Mouse (Mus musculus) ovary, adult 18-20 months (tissue): ENCODE results near the gene Itga3.

Experiments used
- DNase-seq: peaks from one replicate; pipeline ENCODE4 v3.0.0; 2022; ENCODE audit warnings: low spot score, mixed read lengths

Itga3 gene

DNA sequence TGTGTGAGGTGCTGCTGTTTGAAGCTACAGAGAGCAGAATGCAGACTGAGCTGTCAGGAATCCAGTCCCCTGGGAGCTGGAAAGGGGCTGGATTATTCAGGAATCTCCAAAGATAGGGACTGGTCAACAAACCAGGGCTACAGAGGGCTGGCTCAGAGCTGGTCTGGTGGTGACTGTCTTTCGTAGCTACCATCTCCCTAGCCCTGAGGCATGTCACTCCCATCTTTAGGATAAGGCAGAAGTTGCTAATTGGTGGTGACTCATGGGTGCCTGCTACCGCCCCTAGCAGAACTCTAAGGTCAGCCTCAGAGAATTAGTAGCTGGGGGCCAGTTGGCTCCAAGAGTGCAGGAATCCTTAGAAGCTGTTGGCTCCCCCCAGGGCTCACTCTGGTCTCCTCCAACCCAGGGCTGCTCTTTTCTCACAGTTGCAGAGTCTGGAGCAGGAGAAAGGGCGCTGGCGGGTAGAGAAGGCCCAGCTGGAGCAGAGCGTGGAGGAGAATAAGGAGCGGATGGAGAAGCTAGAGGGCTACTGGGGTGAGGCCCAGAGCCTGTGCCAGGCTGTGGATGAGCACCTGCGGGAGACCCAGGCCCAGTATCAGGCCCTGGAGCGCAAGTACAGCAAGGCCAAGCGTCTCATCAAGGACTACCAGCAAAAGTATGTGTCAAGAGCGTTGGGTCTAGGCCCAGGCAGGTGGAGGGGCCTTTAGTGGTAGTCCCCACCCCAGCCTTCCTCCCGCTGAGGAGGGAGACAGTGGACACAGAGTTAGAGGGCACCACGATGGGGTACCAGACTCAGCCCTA is 72.3 kb downstream of the Itga3 start:
- DNase-seq: no peak

DNA sequence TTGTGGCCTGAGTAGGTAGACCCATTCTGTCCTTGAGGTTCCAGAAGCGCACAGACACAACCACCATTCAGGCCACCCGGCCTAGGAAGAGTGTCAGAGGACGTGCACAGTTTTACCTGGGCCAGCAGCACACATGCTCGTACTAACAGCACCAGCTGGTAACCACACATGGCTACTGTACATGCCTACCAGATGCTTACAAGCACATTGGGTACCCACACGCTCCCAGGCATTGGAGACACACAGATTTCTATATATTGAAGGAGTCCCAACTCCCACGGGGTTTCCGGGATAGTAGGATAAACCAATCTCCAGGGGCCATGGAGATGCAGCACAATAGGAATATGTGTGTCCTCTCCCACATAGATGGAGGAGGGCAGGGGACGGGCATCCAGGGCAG is 73.9 kb downstream of the Itga3 start:
- no peak for DNase-seq

DNA sequence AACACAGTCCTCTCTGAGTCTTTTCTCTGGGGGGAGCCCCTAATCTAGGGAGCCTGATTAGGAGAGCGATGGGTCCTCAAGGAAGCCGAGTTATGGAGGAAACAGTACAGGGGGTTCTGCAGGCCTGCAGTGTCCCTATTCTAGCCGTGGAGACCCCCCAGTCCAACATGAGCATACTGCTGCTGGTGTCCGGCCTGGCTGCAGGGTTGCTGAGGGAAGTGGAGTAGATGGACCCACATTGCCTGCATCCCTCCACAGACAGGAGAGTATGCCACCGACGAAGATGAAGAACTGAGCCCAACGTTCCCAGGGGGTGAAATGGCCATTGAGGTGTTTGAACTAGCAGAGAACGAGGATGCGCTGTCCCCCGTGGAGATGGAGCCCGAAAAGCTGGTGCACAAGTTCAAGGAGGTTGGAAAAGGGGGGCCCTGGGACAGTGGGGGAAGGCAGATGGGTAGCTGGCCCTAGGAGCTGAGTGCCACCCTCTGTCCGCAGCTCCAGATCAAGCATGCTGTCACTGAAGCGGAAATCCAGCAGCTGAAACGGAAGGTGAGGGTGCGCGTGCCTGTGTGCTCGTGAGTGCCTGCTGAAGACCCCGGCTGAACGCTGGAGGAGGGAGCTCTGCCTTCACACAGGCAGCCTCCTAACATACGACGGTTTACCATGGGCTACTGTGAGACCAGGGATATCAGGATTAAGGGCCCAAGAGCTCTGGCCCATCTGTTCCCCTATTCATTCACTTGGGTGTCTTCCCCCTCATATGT is 74.8 kb downstream of the Itga3 start:
- DNase-seq: no peak

DNA sequence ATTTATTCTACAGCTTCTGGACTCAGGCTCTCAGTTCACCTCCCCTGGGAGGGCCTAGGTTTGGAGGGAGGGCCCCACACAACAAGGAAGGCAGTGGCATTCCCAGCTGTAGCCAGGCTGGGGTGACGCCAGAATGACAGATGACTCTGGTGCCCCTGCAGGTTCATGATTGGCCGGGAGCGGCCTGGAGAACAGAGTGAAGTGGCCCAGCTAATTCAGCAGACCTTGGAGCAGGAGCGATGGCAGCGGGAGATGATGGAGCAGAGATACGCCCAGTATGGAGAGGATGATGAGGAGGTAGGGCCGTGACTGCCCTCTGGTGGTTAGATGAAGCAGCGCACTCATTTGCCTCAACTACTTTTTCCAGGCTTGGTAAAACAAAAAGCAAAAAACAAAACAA is 75.5 kb downstream of the Itga3 start:
- DNase-seq: no peak

DNA sequence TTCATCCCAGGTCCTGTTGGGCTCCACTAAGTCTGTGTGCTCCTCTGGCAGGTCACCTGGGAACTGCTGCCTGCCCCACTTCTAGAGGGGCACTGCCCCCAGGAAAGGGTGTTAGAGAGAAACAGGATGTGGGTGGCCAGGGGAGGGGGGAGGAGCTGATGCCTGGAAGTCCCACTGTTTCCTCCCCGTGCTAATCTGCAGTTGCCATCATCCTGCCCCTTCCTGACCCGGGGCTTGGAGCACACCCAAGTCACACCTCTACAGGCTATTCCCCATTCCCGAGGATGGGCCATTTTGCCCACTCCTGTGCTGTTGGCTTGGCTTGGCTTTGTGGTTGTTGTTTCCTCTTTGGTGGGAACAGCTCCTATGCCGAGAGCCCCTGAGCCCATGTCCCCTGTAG is 76.1 kb downstream of the Itga3 start:
- no peak for DNase-seq

DNA sequence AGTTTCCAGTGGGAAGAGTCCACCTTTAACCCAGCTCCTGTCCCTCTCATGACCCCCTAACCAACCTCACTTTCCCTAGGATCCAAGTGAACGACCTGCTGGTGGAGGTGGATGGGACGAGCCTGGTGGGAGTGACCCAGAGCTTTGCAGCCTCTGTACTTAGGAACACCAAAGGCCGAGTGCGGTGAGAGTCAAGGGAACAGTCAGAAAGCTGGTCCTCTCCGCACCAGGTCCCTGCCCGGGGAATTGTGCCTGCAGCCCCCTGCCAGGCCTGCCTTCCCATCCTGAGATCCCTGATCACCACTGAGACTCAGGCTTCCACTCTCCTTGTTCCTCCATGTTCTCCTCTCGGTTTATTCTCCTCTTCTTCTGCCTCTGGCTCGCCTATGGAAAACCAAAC is 76.5 kb downstream of the Itga3 start:
- DNase-seq: no peak

DNA sequence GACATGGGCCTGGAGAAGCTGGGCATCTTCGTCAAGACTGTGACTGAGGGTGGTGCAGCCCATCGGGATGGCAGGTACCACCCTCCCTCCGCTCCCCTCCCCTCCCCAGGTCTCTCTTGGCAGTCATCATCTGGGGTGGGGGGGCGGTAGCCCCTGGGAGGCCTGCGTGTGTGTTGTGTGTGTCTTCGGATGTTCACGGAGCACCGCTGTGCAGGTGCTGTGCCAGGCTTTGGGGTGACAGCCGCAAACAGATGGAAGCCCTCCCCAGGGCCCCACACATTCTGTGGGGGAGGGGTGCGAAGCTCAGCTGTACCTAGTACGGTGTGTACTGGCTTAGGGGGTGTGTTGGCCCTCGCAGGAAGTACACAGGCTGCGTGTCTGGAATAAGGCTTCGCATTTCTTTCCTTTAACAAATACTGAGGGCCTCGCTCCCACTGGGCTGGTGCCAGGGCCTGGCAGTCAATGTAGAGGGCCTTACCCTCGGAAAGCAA is 78.5 kb downstream of the Itga3 start:
- DNase-seq: no peak

DNA sequence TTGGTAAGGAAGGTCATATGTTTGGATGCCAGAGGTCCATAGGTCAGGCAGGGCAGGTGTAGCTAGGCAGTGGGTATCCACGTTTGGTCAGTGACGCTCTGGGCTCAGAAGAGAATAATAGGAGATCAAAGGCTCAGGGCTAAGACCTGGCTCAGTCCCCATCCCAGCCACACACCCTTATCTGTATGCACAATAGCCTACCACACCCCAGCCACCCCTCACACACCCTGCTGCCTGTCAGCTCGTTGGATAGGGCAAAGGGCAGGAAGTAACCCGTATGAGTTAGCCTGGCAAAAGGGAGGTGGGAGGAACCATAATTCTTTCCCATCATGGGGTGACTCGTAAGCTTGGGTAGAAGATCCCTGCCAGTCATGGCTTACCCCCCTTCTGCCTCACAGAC is 79.0 kb downstream of the Itga3 start:
- no peak for DNase-seq

DNA sequence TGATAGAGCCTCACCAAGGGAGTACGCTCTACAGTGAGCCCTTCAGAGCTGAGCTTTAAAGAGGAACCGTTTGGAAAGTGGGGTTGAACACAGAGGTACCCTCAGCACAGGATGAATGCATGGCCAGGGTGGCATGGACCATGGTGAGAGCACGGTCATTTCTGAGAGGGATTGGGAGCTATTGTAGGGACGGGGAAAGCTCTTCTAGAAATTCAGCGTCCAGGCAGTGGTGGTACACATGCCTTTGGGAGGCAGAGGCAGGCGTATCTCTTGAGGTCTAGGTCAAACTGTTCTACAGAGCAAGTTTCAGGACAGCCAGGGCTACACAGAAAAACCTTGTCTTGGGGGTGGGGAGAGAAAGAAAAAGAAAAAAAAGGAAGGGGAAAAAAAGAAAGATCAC is 79.6 kb downstream of the Itga3 start:
- DNase-seq: no peak

DNA sequence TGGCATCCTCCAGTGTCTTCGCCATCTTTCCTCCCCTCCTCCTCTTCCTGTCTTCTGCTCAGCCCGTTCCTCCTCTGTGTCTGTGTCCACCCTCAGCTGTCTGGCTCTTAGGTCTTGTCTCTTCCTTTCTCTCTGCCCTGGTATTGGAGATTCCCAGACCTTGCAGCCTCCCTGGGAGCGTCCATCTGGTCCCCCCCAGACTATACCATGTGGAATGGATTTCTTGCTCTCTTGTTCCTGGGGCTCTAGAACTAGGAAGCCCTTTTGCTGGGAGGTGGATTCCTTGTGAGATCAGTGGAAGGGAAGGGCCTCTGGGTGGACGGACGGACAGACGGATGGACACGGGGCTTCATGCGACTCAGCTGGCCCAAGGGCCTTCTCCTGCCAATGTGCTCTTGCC is 80.5 kb downstream of the Itga3 start:
- no peak for DNase-seq

DNA sequence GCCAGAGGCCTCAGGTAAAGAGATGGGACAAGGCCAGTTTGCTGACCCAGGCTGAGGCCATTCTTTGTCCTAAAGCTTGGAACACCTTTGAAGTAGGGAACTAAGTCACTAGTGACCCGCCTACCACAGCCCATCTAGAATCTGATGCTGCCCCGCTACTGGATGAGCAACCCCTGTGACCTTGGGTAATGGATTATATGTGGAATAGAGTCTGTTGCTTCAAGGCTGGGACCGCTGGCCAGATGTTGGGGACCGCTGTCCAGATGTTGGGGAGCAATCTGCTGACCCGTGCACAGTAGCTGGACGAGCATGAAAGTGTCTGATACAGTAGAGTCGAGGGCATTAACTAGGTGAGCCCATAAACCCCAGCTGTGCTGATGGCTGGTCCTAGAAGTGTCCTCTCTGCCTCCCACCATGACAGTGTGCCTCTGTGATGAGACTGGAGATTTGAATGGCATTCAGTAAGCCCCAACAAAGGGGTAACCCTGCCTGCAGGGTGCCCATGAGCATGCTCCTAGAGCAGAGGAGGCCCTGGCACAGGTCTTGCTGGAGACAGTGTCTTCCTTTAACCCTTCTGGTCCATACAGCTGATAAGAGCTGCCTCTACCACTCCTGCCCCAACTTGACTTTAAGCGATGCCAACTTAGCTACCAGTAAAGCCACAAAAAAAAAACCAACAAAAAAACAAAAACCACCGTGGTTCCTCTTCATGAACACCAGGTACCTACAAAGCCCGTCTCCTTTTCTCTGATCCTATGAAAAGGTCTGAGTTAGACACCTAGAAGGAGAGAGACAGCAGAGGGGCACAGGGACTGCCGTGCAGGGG is 81.4 kb downstream of the Itga3 start:
- no peak for DNase-seq
